Mouse (Mus musculus): ENCODE measurements around the gene Dcaf8.

DNA sequence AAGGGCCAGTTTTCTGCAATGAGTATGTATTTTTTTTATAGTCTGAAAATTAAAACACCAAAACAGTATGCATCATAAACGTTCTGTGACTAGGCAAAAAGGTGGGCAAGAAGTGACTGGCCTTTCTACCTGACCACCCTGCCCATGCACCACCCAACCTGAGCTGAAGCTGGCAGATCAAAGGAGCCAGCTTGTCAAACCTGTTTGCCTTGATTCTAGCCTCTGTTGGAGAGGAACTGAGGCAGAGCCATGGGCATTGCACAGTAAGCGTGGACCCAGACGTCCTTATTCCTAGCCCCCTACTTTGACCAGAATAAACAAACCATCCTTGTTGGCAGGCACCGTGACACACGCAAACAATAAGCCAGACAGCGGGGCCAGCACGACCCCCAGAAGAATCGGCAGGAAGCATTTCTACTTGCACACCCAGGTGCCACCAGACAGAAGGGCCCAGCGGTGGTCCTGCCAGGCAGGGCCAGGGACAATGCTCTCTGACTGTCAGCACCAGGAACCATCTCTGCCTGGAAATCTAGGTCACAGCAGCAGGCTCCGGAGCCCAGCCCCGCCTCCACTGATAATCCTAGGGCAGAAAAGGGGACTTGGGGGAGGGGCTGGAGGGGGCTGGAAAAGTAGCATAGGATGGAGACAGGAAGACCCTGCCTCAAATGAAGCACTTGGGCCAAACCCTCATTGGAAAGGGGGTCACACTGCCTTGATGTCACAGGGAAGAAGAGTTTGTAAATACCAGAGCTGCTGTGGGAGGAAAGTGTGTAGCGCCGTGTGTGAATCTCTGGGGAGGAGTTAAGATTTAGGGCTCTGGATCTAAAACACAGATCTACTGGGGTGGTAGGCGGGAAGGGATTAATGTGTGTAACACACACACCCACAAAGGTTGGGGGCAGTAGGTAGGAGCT, 54.3 kb downstream of the Dcaf8 start:
- TF ChIP-seq GATA1 (IDR thresholded peaks at IDR 0.05; ENCODE audit: low read length): no peak
- no peak for TF ChIP-seq TAL1 (IDR thresholded peaks at IDR 0.05; ENCODE audit: low read length)

Measured in erythroblast, embryonic 14.5 days (primary cell).